Mouse (Mus musculus) forebrain, embryonic 13.5 days (tissue): ENCODE measurements around the gene Strn4. TPM values are rescaled to one million over a fixed set of nuclear protein-coding genes. Genes with fewer than 3 reads are reported as not detected.

Source experiments
- ATAC-seq: fragments of 200-750 bp; cut with Nextera tagmentation; 2 replicates; pipeline ENCODE4 v1.8.0; 2017
- H3K27ac ChIP-seq: fragments of 300-500 bp; sonication (generic); 2 replicates; pipeline ENCODE4 v1.5.1; 2015; ENCODE audit warnings: inconsistent platforms, mild to moderate bottlenecking, moderate library complexity
- H3K27me3 ChIP-seq: fragments of 300-500 bp; sonication (generic); 2 replicates; pipeline ENCODE4 v1.6.1; 2015; ENCODE audit warnings: mild to moderate bottlenecking, inconsistent platforms
- H3K36me3 ChIP-seq: fragments of 300-500 bp; sonication (generic); 2 replicates; pipeline ENCODE4 v1.6.1; 2015; ENCODE audit warnings: mild to moderate bottlenecking, inconsistent platforms; ENCODE audit not compliant: poor library complexity, severe bottlenecking
- H3K4me1 ChIP-seq: fragments of 300-500 bp; sonication (generic); 2 replicates; pipeline ENCODE4 v1.6.1; 2015; ENCODE audit warnings: inconsistent platforms
- H3K4me2 ChIP-seq: fragments of 300-500 bp; sonication (generic); 2 replicates; pipeline ENCODE4 v1.6.1; 2015; ENCODE audit warnings: inconsistent platforms, mild to moderate bottlenecking, moderate library complexity
- H3K4me3 ChIP-seq: fragments of 300-500 bp; sonication (generic); 2 replicates; pipeline ENCODE4 v1.5.1; 2015; ENCODE audit warnings: mild to moderate bottlenecking, inconsistent platforms
- H3K9ac ChIP-seq: fragments of 300-500 bp; sonication (generic); 2 replicates; pipeline ENCODE4 v1.6.1; 2015; ENCODE audit warnings: mild to moderate bottlenecking, inconsistent platforms
- H3K9me3 ChIP-seq: fragments of 300-500 bp; sonication (generic); replicated peaks from 2 replicates; pipeline ENCODE4 v1.6.1; 2016; ENCODE audit warnings: inconsistent platforms
- whole genome bisulfite sequencing: fragments of 180-500 bp; shearing (Covaris S2); methylation state at CpG from one replicate; pipeline ENCODE4 v1.1.7; 2015; 5-methylcytosine and 5-hydroxymethylcytosine counted together
- polyA plus RNA-seq: library from polyadenylated mRNA; unstranded; fragments of >200 nt; fragmentation: Nextera tagmentation; extraction: Ambion mirVana; gene quantifications from 2 replicates; pipeline ENCODE4 v1.2.1, GENCODE M21; 2015

Strn4 gene
- polyA plus RNA-seq, 1 experiment from 2014 or later, result 147 TPM

GRCm38 (mm10) chr7:16830449-16830848, 14.8 kb downstream of the Strn4 start:
- Histone ChIP-seq H3K9ac (no peak overlapping the region), H3K36me3 (peaks cover 98% of the 10 kb centered on the region)
- no peak for ATAC-seq

GRCm38 (mm10) chr7:16837916-16838803, 22.5 kb downstream of the Strn4 start:
- 0 out of 2 replicates have a peak, but pooled peaks cover 1% of the 10 kb centered on the region for H3K4me1 ChIP-seq
- H3K4me2 ChIP-seq, result no peak overlapping the region
- ATAC-seq, result no peak
- no peak overlapping the region for H3K4me3 ChIP-seq
- 93% methylated on average over 18 of the region's 18 CpGs for WGBS
- H3K27ac ChIP-seq, result no peak overlapping the region
- no peaks in the 10 kb centered on the region for H3K27me3 ChIP-seq
- H3K9ac ChIP-seq, result no peak overlapping the region
- no peaks in the 10 kb centered on the region for H3K9me3 ChIP-seq
- peaks cover 80% of the 10 kb centered on the region for H3K36me3 ChIP-seq

More at GRCm38 (mm10) chr7:16830449-16830848, 14.8 kb downstream of the Strn4 start:
- H3K9me3 ChIP-seq, result no peaks in the 10 kb centered on the region
- no peak overlapping the region; the same call in 1 of the 2 replicates for H3K27ac ChIP-seq
- no peaks in the 10 kb centered on the region for H3K4me1 ChIP-seq
- H3K4me2 ChIP-seq, result no peak overlapping the region
- no peaks in the 10 kb centered on the region for H3K27me3 ChIP-seq
- H3K4me3 ChIP-seq, result no peak overlapping the region
- WGBS, result 91% methylated on average over 9 of the region's 9 CpGs

GRCm38 (mm10) chr7:16838804-16839426, 23.2 kb downstream of the Strn4 start:
- no peaks in the 10 kb centered on the region for H3K9me3 ChIP-seq
- WGBS, result 83% methylated on average over 6 of the region's 6 CpGs
- no peak overlapping the region for H3K27ac ChIP-seq
- peaks cover 9% of the 10 kb centered on the region for H3K4me1 ChIP-seq
- no peak overlapping the region for H3K9ac ChIP-seq
- no peak overlapping the region for H3K4me2 ChIP-seq
- no peak overlapping the region for H3K4me3 ChIP-seq
- peaks cover 73% of the 10 kb centered on the region for H3K36me3 ChIP-seq
- ATAC-seq, result no peak
- H3K27me3 ChIP-seq, result no peaks in the 10 kb centered on the region

- 92% methylated on average over 12 of the region's 12 CpGs for WGBS
Observed at GRCm38 (mm10) chr7:16839427-16840108, 23.9 kb downstream of the Strn4 start.

GRCm38 (mm10) chr7:16840109-16840491, 24.4 kb downstream of the Strn4 start:
- no peak for ATAC-seq
- Histone ChIP-seq H3K4me1 (peaks cover 21% of the 10 kb centered on the region), H3K27ac (no peak overlapping the region), H3K27me3 (no peaks in the 10 kb centered on the region), H3K9ac (no peak overlapping the region), H3K9me3 (no peaks in the 10 kb centered on the region), H3K36me3 (peaks cover 61% of the 10 kb centered on the region), H3K4me3 (no peak overlapping the region), H3K4me2 (no peak overlapping the region)
- 90% methylated on average over 2 of the region's 2 CpGs for WGBS

More at GRCm38 (mm10) chr7:16839427-16840108, 23.9 kb downstream of the Strn4 start:
- Histone ChIP-seq H3K4me2 (no peak overlapping the region), H3K4me3 (no peak overlapping the region), H3K4me1 (peaks cover 15% of the 10 kb centered on the region), H3K9ac (no peak overlapping the region), H3K27ac (no peak overlapping the region), H3K9me3 (no peaks in the 10 kb centered on the region), H3K27me3 (no peaks in the 10 kb centered on the region), H3K36me3 (peaks cover 66% of the 10 kb centered on the region)
- ATAC-seq, result no peak

- no peak overlapping the region for H3K9ac ChIP-seq
- no peaks in the 10 kb centered on the region for H3K27me3 ChIP-seq
- ATAC-seq, result no peak
- H3K36me3 ChIP-seq, result peaks cover 55% of the 10 kb centered on the region
- no peaks in the 10 kb centered on the region for H3K9me3 ChIP-seq
- H3K27ac ChIP-seq, result no peak overlapping the region
- H3K4me1 ChIP-seq, result peaks cover 28% of the 10 kb centered on the region
- no peak overlapping the region for H3K4me2 ChIP-seq
- WGBS, result 69% methylated on average over 4 of the region's 4 CpGs
- H3K4me3 ChIP-seq, result no peak overlapping the region
Observed at GRCm38 (mm10) chr7:16841078-16841477, 25.4 kb downstream of the Strn4 start.

- WGBS, result 46% methylated on average over 11 of the region's 11 CpGs
- Histone ChIP-seq H3K36me3 (peaks cover 51% of the 10 kb centered on the region), H3K4me2 (peak overlapping the region; percentile 98), H3K4me1 (peaks cover 28% of the 10 kb centered on the region), H3K27me3 (no peaks in the 10 kb centered on the region), H3K27ac (peak overlapping the region; percentile 19; the same call in 1 of the 2 replicates), H3K9ac (peak overlapping the region; percentile 82; the same call in 1 of the 2 replicates), H3K4me3 (peak overlapping the region; percentile 62), H3K9me3 (no peaks in the 10 kb centered on the region)
- 0 out of 2 replicates have a peak, but pooled peaks have one; percentile 4 for ATAC-seq
Observed at GRCm38 (mm10) chr7:16841561-16842560, 26.2 kb downstream of the Strn4 start.

GRCm38 (mm10) chr7:16842645-16843063, 27.0 kb downstream of the Strn4 start, which contains the start of gene Prkd2:
Gene Prkd2, plus strand, starts transcription at chr7:16842902.
- Histone ChIP-seq H3K4me2 (peak within 1 kb of the TSS; percentile 98), H3K9ac (peak within 1 kb of the TSS; percentile 82)
- under 1% methylated on average over 20 of the region's 32 CpGs for WGBS

GRCm38 (mm10) chr7:16843441-16844171, 27.9 kb downstream of the Strn4 start:
- WGBS, result 2% methylated on average over 33 of the region's 33 CpGs
- no peak for ATAC-seq
- Histone ChIP-seq H3K36me3 (peaks cover 38% of the 10 kb centered on the region), H3K9me3 (no peaks in the 10 kb centered on the region), H3K9ac (peak overlapping the region; percentile 82), H3K27me3 (no peaks in the 10 kb centered on the region), H3K4me3 (peak overlapping the region; percentile 62), H3K4me1 (peaks cover 28% of the 10 kb centered on the region), H3K27ac (no peak overlapping the region), H3K4me2 (peak overlapping the region; percentile 98)

More at GRCm38 (mm10) chr7:16842645-16843063, 27.0 kb downstream of the Strn4 start, which contains the start of gene Prkd2:
- no peaks in the 10 kb centered on the region for H3K27me3 ChIP-seq
- peaks cover 28% of the 10 kb centered on the region for H3K4me1 ChIP-seq
- H3K27ac ChIP-seq, result peak within 1 kb of the TSS; percentile 54; the same call in 1 of the 2 replicates
- no peaks in the 10 kb centered on the region for H3K9me3 ChIP-seq
- peak within 1 kb of the TSS; percentile 62 for H3K4me3 ChIP-seq
- peak; percentile 94 for ATAC-seq
- H3K36me3 ChIP-seq, result peaks cover 46% of the 10 kb centered on the region

- peaks cover 31% of the 10 kb centered on the region for H3K4me1 ChIP-seq
- H3K4me3 ChIP-seq, result no peak overlapping the region
- H3K9ac ChIP-seq, result peak overlapping the region; percentile 43
- H3K36me3 ChIP-seq, result peaks cover 38% of the 10 kb centered on the region
- no peaks in the 10 kb centered on the region for H3K27me3 ChIP-seq
- no peak for ATAC-seq
- no peak overlapping the region for H3K27ac ChIP-seq
- 70% methylated on average over 3 of the region's 3 CpGs for WGBS
- peak overlapping the region; percentile 98 for H3K4me2 ChIP-seq
- H3K9me3 ChIP-seq, result no peaks in the 10 kb centered on the region
Observed at GRCm38 (mm10) chr7:16844696-16845071, 29.0 kb downstream of the Strn4 start.
